Mouse (Mus musculus) thymus, postnatal 14 days (tissue): ENCODE measurements around the gene Fam185a.

Experiments used
- DNase-seq: peaks from one replicate; pipeline ENCODE4 v3.0.0; 2021

Gene Fam185a

DNA sequence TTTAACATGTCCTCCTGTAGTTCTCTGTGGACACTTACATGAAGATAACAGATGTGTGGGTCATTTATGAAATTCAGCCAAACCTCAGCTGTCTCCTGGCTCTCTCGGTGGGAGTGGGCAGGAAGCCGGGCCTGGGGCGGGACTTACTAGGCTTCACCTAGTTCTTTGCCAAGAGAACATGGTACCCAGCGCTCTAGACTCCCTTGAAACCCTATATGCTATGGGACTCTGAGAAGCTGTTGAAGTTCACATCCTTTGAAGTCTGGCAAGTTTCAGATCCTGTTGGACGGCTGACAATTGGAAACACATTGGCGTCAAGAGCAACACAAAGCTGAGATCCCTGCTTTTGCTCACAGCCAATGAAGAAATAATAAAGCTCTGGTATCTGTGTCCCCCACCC, 71.6 kb downstream of the Fam185a start:
- DNase-seq: no peak

GRCm38 (mm10) chr5:21496881-21497280, 72.1 kb downstream of the Fam185a start:
- DNase-seq: no peak

DNA sequence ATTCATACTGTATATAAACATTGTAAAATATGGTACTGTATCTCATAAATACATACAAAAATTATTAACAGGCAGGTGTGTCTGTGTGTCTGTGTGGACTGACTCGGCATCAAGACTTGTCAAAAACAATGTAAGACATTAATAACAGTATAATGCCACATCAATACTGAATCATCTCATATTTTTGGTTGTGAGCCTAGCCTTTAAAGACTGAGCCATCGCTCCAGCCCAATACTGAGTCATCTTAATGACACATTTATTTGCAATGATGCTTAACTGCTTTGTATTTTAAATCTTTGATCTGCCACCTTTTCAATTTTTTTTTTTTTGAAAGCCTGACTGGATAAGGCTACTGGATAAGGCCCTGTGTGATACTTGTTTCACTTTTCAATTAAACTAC, 73.7 kb downstream of the Fam185a start:
- no peak for DNase-seq

GRCm38 (mm10) chr5:21498925-21499324, 74.2 kb downstream of the Fam185a start:
- no peak for DNase-seq

DNA sequence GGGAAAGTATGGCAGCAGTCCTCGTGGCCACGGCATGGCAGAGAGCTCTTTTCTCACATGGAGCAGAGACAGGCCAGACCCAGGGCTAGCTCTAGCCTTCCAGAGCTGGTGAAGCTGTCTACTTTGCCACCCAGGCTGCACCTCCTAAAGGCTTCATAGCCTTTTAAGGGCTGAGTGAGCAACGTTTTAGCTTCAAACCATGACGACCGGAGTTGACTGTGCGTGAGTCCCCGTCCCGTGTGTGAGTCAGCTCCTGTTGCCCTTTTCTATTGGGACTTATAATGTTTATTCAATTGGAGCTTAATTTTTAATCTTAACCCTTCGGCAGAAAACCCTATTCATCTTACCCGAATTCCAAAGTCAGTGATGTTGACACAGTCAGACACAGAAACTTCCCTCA, 75.4 kb downstream of the Fam185a start:
- DNase-seq: no peak

- DNase-seq: no peak
Measured at GRCm38 (mm10) chr5:21500941-21501340, 76.2 kb downstream of the Fam185a start.

- DNase-seq: no peak
Measured at GRCm38 (mm10) chr5:21502936-21503610, 78.3 kb downstream of the Fam185a start.

GRCm38 (mm10) chr5:21505159-21505558, 80.4 kb downstream of the Fam185a start:
- no peak for DNase-seq

- DNase-seq: no peak
Measured at GRCm38 (mm10) chr5:21506887-21507286, 82.1 kb downstream of the Fam185a start.

- DNase-seq: no peak
Measured at GRCm38 (mm10) chr5:21509801-21510200, 85.0 kb downstream of the Fam185a start.

GRCm38 (mm10) chr5:21513363-21513762, 88.6 kb downstream of the Fam185a start:
- DNase-seq: no peak

GRCm38 (mm10) chr5:21517562-21517961, 92.8 kb downstream of the Fam185a start:
- DNase-seq: no peak

- no peak for DNase-seq
Measured at GRCm38 (mm10) chr5:21518207-21518606, 93.4 kb downstream of the Fam185a start.

DNA sequence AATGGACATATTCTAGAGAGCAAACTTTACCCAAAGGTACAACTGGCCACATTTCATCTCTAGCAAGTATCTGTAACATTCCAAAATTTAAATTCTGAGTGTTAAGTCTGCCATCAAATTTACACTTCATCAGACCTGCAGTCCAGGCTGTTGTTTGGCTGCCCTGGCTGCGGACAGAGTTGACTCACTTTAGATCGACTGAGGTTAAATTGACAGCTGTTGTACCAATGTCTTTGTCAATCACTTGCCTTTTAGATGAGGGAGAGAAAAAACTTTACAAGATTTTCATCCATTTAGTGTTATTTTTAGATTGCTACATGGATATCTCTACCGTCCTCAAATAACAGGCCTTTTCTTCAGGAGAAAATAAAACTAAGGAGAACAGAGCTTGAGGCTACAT, 94.4 kb downstream of the Fam185a start:
- DNase-seq: no peak

DNA sequence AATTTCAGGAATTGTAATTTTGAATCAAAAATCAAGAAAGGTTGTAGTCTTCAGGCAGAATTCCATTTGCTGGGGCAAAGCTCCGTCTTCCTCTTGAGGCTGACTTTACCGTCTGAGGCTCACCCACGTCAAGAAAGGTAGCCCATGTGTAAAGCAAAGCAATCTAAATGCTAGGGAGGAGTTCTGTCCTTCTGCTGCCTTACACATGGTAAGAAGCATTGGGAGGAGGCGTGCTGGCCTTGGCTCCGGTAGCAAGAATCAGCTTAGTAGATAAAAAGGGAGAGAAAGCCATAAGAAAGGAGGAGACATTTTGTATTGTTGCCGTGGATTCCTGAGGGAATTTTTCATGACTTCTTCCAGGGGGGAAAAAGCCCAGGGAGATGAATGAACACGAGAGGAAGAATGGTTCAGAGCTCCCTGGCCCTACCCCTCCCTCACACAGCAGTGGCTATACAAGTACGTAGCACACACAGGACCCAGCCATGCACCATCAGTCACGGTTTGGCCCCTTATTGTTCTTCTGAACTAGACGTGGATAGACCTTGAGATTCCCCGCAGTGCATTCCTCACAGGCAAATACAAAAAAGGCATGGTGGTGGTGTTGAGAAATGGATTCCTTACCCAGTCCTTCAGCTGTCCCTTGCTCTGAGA, 102.2 kb downstream of the Fam185a start:
- no peak for DNase-seq

DNA sequence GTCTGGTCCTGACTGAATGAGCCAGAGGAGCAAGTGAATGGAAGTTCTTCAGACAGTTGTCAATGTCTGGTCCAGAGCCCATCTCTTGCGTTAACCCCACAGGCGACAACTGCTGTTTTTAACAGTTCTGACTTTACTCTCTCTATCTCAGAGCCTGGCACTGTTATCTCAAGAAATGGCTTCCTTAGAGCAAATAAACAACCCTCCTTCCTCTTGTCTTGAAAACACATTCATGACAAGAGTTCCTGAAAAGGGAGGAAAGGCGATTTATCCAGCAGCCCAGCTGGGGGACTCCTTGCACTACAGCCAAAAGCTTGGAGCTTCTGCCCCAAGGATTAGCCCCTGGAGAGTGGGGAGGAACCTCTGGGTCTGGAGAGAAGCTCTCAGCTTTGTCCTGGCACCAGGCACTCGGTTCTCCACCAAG, 102.7 kb downstream of the Fam185a start:
- DNase-seq: no peak

GRCm38 (mm10) chr5:21528068-21528842, 103.5 kb downstream of the Fam185a start:
- no peak for DNase-seq

DNA sequence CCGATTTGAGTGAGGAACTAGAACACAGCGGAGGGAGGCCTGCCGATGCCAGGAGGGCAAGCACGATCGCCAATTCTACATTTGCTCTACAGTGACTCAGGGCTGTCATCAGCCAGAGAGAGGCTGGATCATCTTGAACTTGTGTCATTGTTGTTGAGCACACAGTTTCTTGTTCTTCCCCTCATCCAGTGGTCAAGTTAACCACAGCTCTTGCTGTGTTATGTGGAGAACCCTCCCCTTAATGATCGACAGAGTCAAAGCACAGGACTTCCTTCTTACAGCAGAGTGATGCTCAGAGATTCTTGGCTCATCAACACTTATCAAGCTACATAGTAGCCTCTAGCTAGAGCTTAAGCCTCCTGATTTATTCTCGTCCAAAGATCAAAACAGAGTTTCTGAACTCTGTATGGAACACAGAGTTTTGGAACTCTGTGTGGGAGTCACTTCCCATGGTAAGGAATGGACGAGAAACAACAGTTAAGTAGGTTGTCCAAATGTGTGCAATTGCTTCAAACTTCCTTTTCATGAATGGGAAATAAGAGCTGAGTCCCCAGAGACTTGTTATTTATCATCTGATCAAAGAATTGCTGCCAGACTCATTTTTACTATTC, 104.5 kb downstream of the Fam185a start:
- no peak for DNase-seq
